Mouse (Mus musculus) embryonic facial prominence, embryonic 13.5 days (tissue): Measurements from ENCODE around the gene Ccdc141. TPM values are rescaled to one million over a fixed set of nuclear protein-coding genes. Genes with fewer than 3 reads are reported as not detected.

Source experiments
- ATAC-seq: fragments of 200-750 bp; cut with Nextera tagmentation; 2 replicates; pipeline ENCODE4 v1.8.0; 2017; ENCODE audit warnings: low read depth; ENCODE audit not compliant: insufficient number of reproducible peaks, insufficient read depth, low FRiP score, low TSS enrichment
- H3K27ac ChIP-seq: fragments of 300-500 bp; sonication (generic); 2 replicates; pipeline ENCODE4 v1.5.1; 2015; ENCODE audit warnings: moderate library complexity, mild to moderate bottlenecking, inconsistent platforms
- H3K27me3 ChIP-seq: fragments of 300-500 bp; sonication (generic); 2 replicates; pipeline ENCODE4 v1.6.1; 2015; ENCODE audit warnings: mild to moderate bottlenecking, inconsistent platforms
- H3K36me3 ChIP-seq: fragments of 300-500 bp; sonication (generic); 2 replicates; pipeline ENCODE4 v1.6.1; 2015; ENCODE audit warnings: mild to moderate bottlenecking, inconsistent platforms
- H3K4me1 ChIP-seq: fragments of 300-500 bp; sonication (generic); 2 replicates; pipeline ENCODE4 v1.6.1; 2015; ENCODE audit warnings: inconsistent platforms
- H3K4me2 ChIP-seq: fragments of 300-500 bp; sonication (generic); 2 replicates; pipeline ENCODE4 v1.6.1; 2015; ENCODE audit warnings: moderate library complexity, mild to moderate bottlenecking, inconsistent platforms
- H3K4me3 ChIP-seq: fragments of 300-500 bp; sonication (generic); 2 replicates; pipeline ENCODE4 v1.5.1; 2015; ENCODE audit warnings: mild to moderate bottlenecking, inconsistent platforms
- H3K9ac ChIP-seq: fragments of 300-500 bp; sonication (generic); 2 replicates; pipeline ENCODE4 v1.6.1; 2015; ENCODE audit warnings: mild to moderate bottlenecking, inconsistent platforms
- H3K9me3 ChIP-seq: fragments of 300-500 bp; sonication (generic); 2 replicates; pipeline ENCODE4 v1.6.1; 2016; ENCODE audit warnings: inconsistent platforms
- WGBS: fragments of 180-500 bp; shearing (Covaris S2); methylation state at CpG from one replicate; pipeline ENCODE4 v1.1.7; 2015; ENCODE audit warnings: mixed read lengths; 5-methylcytosine and 5-hydroxymethylcytosine counted together
- polyA plus RNA-seq: library from polyadenylated mRNA; unstranded; fragments of >200 nt; fragmentation: Nextera tagmentation; extraction: Ambion mirVana; gene quantifications from 2 replicates; pipeline ENCODE4 v1.2.1, GENCODE M21; 2015

Ccdc141 gene
- polyA plus RNA-seq, 1 experiment from 2014 or later: 4.7 TPM

GRCm38 (mm10) chr2:77118102-77118501 is 52.3 kb downstream of the Ccdc141 start:
- no peaks in the 10 kb centered on the region for H3K9me3 ChIP-seq
- H3K4me1 ChIP-seq: peaks cover 4% of the 10 kb centered on the region; the same call in 1 of the 2 replicates
- WGBS: 71% methylated on average over 6 of the region's 6 CpGs
- H3K9ac ChIP-seq: no peak overlapping the region
- H3K27ac ChIP-seq: no peak overlapping the region
- no peak overlapping the region for H3K4me3 ChIP-seq
- no peak for ATAC-seq
- no peaks in the 10 kb centered on the region for H3K27me3 ChIP-seq
- no peaks in the 10 kb centered on the region for H3K36me3 ChIP-seq
- no peak overlapping the region for H3K4me2 ChIP-seq

GRCm38 (mm10) chr2:77114335-77114734 is 56.1 kb downstream of the Ccdc141 start:
- Histone ChIP-seq H3K4me3 (no peak overlapping the region), H3K27ac (no peak overlapping the region), H3K4me1 (peaks cover 4% of the 10 kb centered on the region; the same call in 1 of the 2 replicates), H3K4me2 (no peak overlapping the region), H3K27me3 (no peaks in the 10 kb centered on the region), H3K9me3 (no peaks in the 10 kb centered on the region), H3K36me3 (no peaks in the 10 kb centered on the region), H3K9ac (no peak overlapping the region)
- WGBS: 37% methylated on average over 2 of the region's 2 CpGs
- no peak for ATAC-seq

GRCm38 (mm10) chr2:77113867-77114266 is 56.6 kb downstream of the Ccdc141 start:
- no peak overlapping the region for H3K27ac ChIP-seq
- WGBS: 71% methylated on average over 8 of the region's 8 CpGs
- no peak for ATAC-seq
- H3K9me3 ChIP-seq: no peaks in the 10 kb centered on the region
- no peak overlapping the region for H3K4me2 ChIP-seq
- no peak overlapping the region for H3K9ac ChIP-seq
- peaks cover 4% of the 10 kb centered on the region; the same call in 1 of the 2 replicates for H3K4me1 ChIP-seq
- H3K27me3 ChIP-seq: no peaks in the 10 kb centered on the region
- no peak overlapping the region for H3K4me3 ChIP-seq
- no peaks in the 10 kb centered on the region for H3K36me3 ChIP-seq

- Histone ChIP-seq H3K9me3 (no peaks in the 10 kb centered on the region), H3K27me3 (no peaks in the 10 kb centered on the region), H3K4me3 (no peak overlapping the region), H3K9ac (no peak overlapping the region), H3K27ac (no peak overlapping the region), H3K4me1 (peaks cover 4% of the 10 kb centered on the region; the same call in 1 of the 2 replicates), H3K4me2 (no peak overlapping the region), H3K36me3 (no peaks in the 10 kb centered on the region)
- no peak for ATAC-seq
- WGBS: 86% methylated on average over 5 of the region's 5 CpGs
Measured at GRCm38 (mm10) chr2:77113026-77113425, 57.4 kb downstream of the Ccdc141 start.

GRCm38 (mm10) chr2:77111095-77111494 is 59.3 kb downstream of the Ccdc141 start:
- Histone ChIP-seq H3K27me3 (no peaks in the 10 kb centered on the region), H3K4me2 (no peak overlapping the region), H3K27ac (no peak overlapping the region), H3K36me3 (no peaks in the 10 kb centered on the region), H3K4me3 (no peak overlapping the region), H3K9me3 (no peaks in the 10 kb centered on the region), H3K9ac (no peak overlapping the region), H3K4me1 (peaks cover 4% of the 10 kb centered on the region; the same call in 1 of the 2 replicates)
- 91% methylated on average over 2 of the region's 2 CpGs for WGBS
- ATAC-seq: no peak

- Histone ChIP-seq H3K4me2 (no peak overlapping the region), H3K27me3 (no peaks in the 10 kb centered on the region), H3K4me3 (no peak overlapping the region), H3K4me1 (peaks cover 4% of the 10 kb centered on the region; the same call in 1 of the 2 replicates), H3K9ac (no peak overlapping the region), H3K9me3 (no peaks in the 10 kb centered on the region), H3K36me3 (no peaks in the 10 kb centered on the region), H3K27ac (no peak overlapping the region)
- WGBS: 71% methylated on average over 4 of the region's 4 CpGs
- no peak for ATAC-seq
Measured at GRCm38 (mm10) chr2:77110365-77110764, 60.1 kb downstream of the Ccdc141 start.

GRCm38 (mm10) chr2:77109506-77110123 is 60.8 kb downstream of the Ccdc141 start:
- H3K27ac ChIP-seq: no peak overlapping the region
- H3K4me1 ChIP-seq: peaks cover 4% of the 10 kb centered on the region; the same call in 1 of the 2 replicates
- no peak overlapping the region for H3K9ac ChIP-seq
- H3K4me2 ChIP-seq: no peak overlapping the region
- WGBS: 87% methylated on average over 8 of the region's 8 CpGs
- H3K4me3 ChIP-seq: no peak overlapping the region
- H3K36me3 ChIP-seq: no peaks in the 10 kb centered on the region
- H3K9me3 ChIP-seq: no peaks in the 10 kb centered on the region
- no peaks in the 10 kb centered on the region for H3K27me3 ChIP-seq
- ATAC-seq: no peak

GRCm38 (mm10) chr2:77108562-77108961 is 61.9 kb downstream of the Ccdc141 start:
- Histone ChIP-seq H3K9ac (no peak overlapping the region), H3K27ac (no peak overlapping the region), H3K4me1 (no peaks in the 10 kb centered on the region), H3K9me3 (no peaks in the 10 kb centered on the region), H3K36me3 (no peaks in the 10 kb centered on the region), H3K4me2 (no peak overlapping the region), H3K27me3 (no peaks in the 10 kb centered on the region), H3K4me3 (no peak overlapping the region)
- no peak for ATAC-seq
- 56% methylated on average over 5 of the region's 5 CpGs for WGBS

GRCm38 (mm10) chr2:77106150-77106549 is 64.3 kb downstream of the Ccdc141 start:
- H3K4me2 ChIP-seq: no peak overlapping the region
- WGBS: 92% methylated on average over 3 of the region's 3 CpGs
- no peak overlapping the region for H3K4me3 ChIP-seq
- no peak overlapping the region for H3K27ac ChIP-seq
- ATAC-seq: no peak
- no peaks in the 10 kb centered on the region for H3K27me3 ChIP-seq
- H3K36me3 ChIP-seq: no peaks in the 10 kb centered on the region
- H3K4me1 ChIP-seq: no peaks in the 10 kb centered on the region
- H3K9me3 ChIP-seq: no peaks in the 10 kb centered on the region
- no peak overlapping the region for H3K9ac ChIP-seq

GRCm38 (mm10) chr2:77105006-77105715 is 65.3 kb downstream of the Ccdc141 start:
- Histone ChIP-seq H3K9me3 (no peaks in the 10 kb centered on the region), H3K27ac (no peak overlapping the region), H3K9ac (no peak overlapping the region), H3K4me2 (no peak overlapping the region), H3K27me3 (no peaks in the 10 kb centered on the region), H3K4me1 (no peaks in the 10 kb centered on the region), H3K4me3 (no peak overlapping the region), H3K36me3 (no peaks in the 10 kb centered on the region)
- no peak for ATAC-seq
- WGBS: 80% methylated on average over 8 of the region's 8 CpGs

- no peak for ATAC-seq
- Histone ChIP-seq H3K27me3 (no peaks in the 10 kb centered on the region), H3K4me1 (no peaks in the 10 kb centered on the region), H3K9me3 (no peaks in the 10 kb centered on the region), H3K36me3 (no peaks in the 10 kb centered on the region), H3K4me2 (no peak overlapping the region), H3K4me3 (no peak overlapping the region), H3K9ac (no peak overlapping the region), H3K27ac (no peak overlapping the region)
- 87% methylated on average over 5 of the region's 5 CpGs for whole genome bisulfite sequencing
Measured at GRCm38 (mm10) chr2:77102516-77102915, 67.9 kb downstream of the Ccdc141 start.

GRCm38 (mm10) chr2:77099814-77100213 is 70.6 kb downstream of the Ccdc141 start:
- no peak overlapping the region for H3K4me3 ChIP-seq
- no peaks in the 10 kb centered on the region for H3K4me1 ChIP-seq
- H3K4me2 ChIP-seq: no peak overlapping the region
- H3K9me3 ChIP-seq: no peaks in the 10 kb centered on the region
- no peaks in the 10 kb centered on the region for H3K36me3 ChIP-seq
- no peak overlapping the region for H3K27ac ChIP-seq
- H3K27me3 ChIP-seq: no peaks in the 10 kb centered on the region
- ATAC-seq: no peak
- no peak overlapping the region for H3K9ac ChIP-seq
- WGBS: 79% methylated on average over 2 of the region's 2 CpGs
